Mouse (Mus musculus) liver, postnatal 0 days (tissue): ENCODE data around the gene Prdm10. TPM values are rescaled to one million over a fixed set of nuclear protein-coding genes. Genes with fewer than 3 reads are reported as not detected.
A peak's percentile ranks its signal among the peaks of the same experiment; 100 is the strongest.

ENCODE experiments used
- ATAC-seq: fragments of 200-750 bp; cut with Nextera tagmentation; 2 replicates; pipeline ENCODE4 v1.8.0; 2017; ENCODE audit warnings: mild to moderate bottlenecking, moderate library complexity
- DNase-seq: peaks from one replicate; pipeline ENCODE4 v3.0.0-alpha.2; 2016
- H3K27ac ChIP-seq: fragments of 300-500 bp; sonication (generic); 2 replicates; pipeline ENCODE4 v1.5.1; 2014; ENCODE audit warnings: antibody characterized with exemption, moderate library complexity, mild to moderate bottlenecking, low read depth
- H3K27me3 ChIP-seq: fragments of 300-500 bp; sonication (generic); 2 replicates; pipeline ENCODE4 v1.6.1; 2014; ENCODE audit warnings: low read length, control low read depth, mixed read lengths; ENCODE audit not compliant: insufficient read depth
- H3K36me3 ChIP-seq: fragments of 300-500 bp; sonication (generic); replicated peaks from 2 replicates; pipeline ENCODE4 v1.6.1; 2014; ENCODE audit warnings: mild to moderate bottlenecking, control low read depth, low read length, moderate library complexity, mixed read lengths; ENCODE audit not compliant: insufficient read depth
- H3K4me1 ChIP-seq: fragments of 300-500 bp; sonication (generic); 2 replicates; pipeline ENCODE4 v1.6.1; 2014; ENCODE audit warnings: antibody characterized with exemption, mild to moderate bottlenecking, control low read depth; ENCODE audit not compliant: insufficient read depth
- H3K4me2 ChIP-seq: fragments of 300-500 bp; sonication (generic); 2 replicates; pipeline ENCODE4 v1.6.1; 2014; ENCODE audit warnings: low read depth, mild to moderate bottlenecking, low read length, moderate library complexity, mixed read lengths
- H3K4me3 ChIP-seq: fragments of 300-500 bp; sonication (generic); 2 replicates; pipeline ENCODE4 v1.5.1; 2014; ENCODE audit warnings: low read depth, low read length
- H3K9ac ChIP-seq: fragments of 300-500 bp; sonication (generic); replicated peaks from 2 replicates; pipeline ENCODE4 v1.6.1; 2014; ENCODE audit warnings: mild to moderate bottlenecking, moderate library complexity
- H3K9me3 ChIP-seq: fragments of 300-500 bp; sonication (generic); 2 replicates; pipeline ENCODE4 v1.6.1; 2016; ENCODE audit warnings: mild to moderate bottlenecking, control low read depth, low read length, mixed read lengths
- CTCF ChIP-seq: sonication (generic); IDR thresholded peaks from 2 replicates; pipeline ENCODE4 v1.5.1; 2016; ENCODE audit warnings: antibody characterized with exemption, low read depth
- EP300 ChIP-seq: IDR thresholded peaks from 2 replicates; pipeline ENCODE4 v1.6.1; 2016; ENCODE audit warnings: antibody characterized with exemption, low read depth, mild to moderate bottlenecking
- WGBS: fragments of 180-500 bp; shearing (Covaris S2); extraction: QIAGEN DNeasy Blood & Tissue Kit; methylation state at CpG from one replicate; pipeline ENCODE4 v1.1.7; 2014; ENCODE audit not compliant: insufficient replicate concordance; 5-methylcytosine and 5-hydroxymethylcytosine counted together
- polyA plus RNA-seq: library from polyadenylated mRNA; unstranded; fragments of >200 nt; fragmentation: Nextera tagmentation; extraction: Ambion mirVana; gene quantifications from 2 replicates; pipeline ENCODE4 v1.2.1, GENCODE M21; 2015

Gene Prdm10
- polyA plus RNA-seq, 1 experiment from 2014 or later: 1.5 TPM

DNA sequence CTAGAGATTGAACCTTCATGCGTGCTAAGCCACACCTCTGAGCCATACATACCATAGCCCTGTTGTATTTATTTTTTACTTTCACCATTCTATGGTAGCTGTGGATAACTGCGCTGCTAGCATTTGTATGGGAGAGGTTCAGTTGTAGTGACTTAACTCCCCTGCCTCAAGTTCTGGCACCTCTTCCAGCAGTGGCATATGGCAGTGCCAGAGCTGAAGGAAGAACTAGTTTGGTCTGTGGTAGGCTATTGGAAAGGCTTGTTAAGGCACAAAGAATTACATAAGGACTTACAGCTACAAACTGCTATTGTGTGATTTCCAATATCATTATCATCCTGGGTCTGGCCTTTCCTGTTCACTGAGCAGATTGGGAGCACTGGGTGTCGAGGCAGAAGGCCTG lies 16.0 kb downstream of the Prdm10 start:
- no peak overlapping the region for H3K4me2 ChIP-seq
- no peaks in the 10 kb centered on the region for H3K36me3 ChIP-seq
- no peak overlapping the region for H3K9ac ChIP-seq
- H3K27ac ChIP-seq: no peak overlapping the region
- TF ChIP-seq CTCF: no peak
- no peak for TF ChIP-seq EP300
- WGBS: 88% methylated on average over 3 of the region's 3 CpGs
- H3K4me3 ChIP-seq: no peak overlapping the region
- DNase-seq (no peak), ATAC-seq (no peak)
- peaks cover 19% of the 10 kb centered on the region for H3K4me1 ChIP-seq
- H3K27me3 ChIP-seq: no peaks in the 10 kb centered on the region
- no peaks in the 10 kb centered on the region for H3K9me3 ChIP-seq

DNA sequence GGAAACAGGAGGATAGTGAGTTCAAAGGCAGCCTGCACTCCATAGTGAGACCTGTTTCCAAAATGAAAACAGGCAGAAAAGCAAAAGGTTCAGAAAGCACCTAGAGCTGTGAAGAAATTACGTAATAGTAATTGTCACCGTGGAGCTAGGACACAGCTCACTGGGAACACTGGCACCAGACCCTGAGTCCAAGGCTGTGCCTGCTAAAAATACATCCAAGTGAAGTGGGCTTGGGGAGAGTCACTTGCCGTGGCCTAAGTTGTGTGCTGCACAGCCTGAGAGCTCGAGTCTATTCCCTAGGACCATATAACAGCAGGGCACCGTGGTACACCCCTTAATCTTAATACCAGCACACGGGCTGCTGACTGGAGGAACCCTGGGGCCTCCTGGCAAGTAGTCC lies 18.4 kb downstream of the Prdm10 start:
- ATAC-seq (no peak), DNase-seq (no peak)
- no peaks in the 10 kb centered on the region for H3K36me3 ChIP-seq
- no peaks in the 10 kb centered on the region for H3K9me3 ChIP-seq
- no peak overlapping the region for H3K4me2 ChIP-seq
- WGBS: 71% methylated on average over 6 of the region's 6 CpGs
- no peak overlapping the region for H3K4me3 ChIP-seq
- H3K27me3 ChIP-seq: no peaks in the 10 kb centered on the region
- TF ChIP-seq CTCF (no peak), EP300 (no peak)
- H3K4me1 ChIP-seq: peaks cover 23% of the 10 kb centered on the region
- H3K9ac ChIP-seq: no peak overlapping the region
- H3K27ac ChIP-seq: no peak overlapping the region

DNA sequence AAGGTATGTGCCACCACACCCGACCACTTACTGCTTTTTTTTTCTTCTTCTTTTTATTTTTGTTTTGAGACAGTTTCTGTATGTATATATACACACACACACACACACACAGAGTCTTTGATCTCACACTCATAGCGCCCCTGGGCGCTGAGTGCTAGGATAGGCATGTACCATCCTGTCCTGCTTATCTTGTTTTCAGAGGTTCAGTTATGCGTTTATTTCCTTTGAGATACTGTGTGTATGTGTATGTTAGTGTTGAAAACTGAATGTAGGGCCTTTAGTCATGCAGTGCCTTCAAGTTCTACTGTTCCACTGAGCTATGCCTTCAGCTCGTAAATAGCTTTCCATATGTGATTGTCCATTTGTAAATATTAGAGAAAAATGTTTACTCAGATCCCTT lies 20.2 kb downstream of the Prdm10 start:
- no peak overlapping the region for H3K4me3 ChIP-seq
- peaks cover 18% of the 10 kb centered on the region for H3K4me1 ChIP-seq
- no peaks in the 10 kb centered on the region for H3K36me3 ChIP-seq
- H3K4me2 ChIP-seq: no peak overlapping the region
- no peak overlapping the region for H3K9ac ChIP-seq
- no peaks in the 10 kb centered on the region for H3K27me3 ChIP-seq
- WGBS: 47% methylated on average over 5 of the region's 5 CpGs
- DNase-seq (no peak), ATAC-seq (no peak; the same call in 1 of the 2 replicates)
- H3K27ac ChIP-seq: peak overlapping the region; percentile 97
- TF ChIP-seq CTCF (no peak), EP300 (no peak)
- no peaks in the 10 kb centered on the region for H3K9me3 ChIP-seq

DNA sequence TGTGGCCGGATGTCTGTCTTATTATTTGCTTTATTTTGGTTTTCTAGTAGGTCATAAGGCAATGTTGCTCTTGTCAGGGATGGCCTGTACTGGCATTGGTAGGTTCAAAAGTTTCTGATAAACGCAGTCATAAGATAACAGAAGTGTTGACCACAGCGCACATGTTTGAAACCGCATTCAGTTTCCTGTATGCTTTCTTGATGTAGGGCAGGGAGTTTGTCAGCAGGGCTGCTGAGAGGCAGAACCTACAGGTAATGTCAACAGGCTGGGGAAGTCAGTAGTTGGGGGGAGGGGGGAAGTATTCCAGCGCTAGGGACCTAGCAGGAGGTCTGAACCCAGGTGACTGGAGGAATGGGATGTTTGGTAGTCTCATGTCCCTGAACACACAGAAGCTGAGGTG lies 20.8 kb downstream of the Prdm10 start:
- H3K36me3 ChIP-seq: no peaks in the 10 kb centered on the region
- peaks cover 18% of the 10 kb centered on the region for H3K4me1 ChIP-seq
- H3K27ac ChIP-seq: peak overlapping the region; percentile 97
- DNase-seq: peak; percentile 35
- WGBS: 7% methylated on average over 5 of the region's 5 CpGs
- no peaks in the 10 kb centered on the region for H3K27me3 ChIP-seq
- TF ChIP-seq CTCF: no peak
- TF ChIP-seq EP300: no peak
- peak; percentile 81 for ATAC-seq
- H3K9me3 ChIP-seq: no peaks in the 10 kb centered on the region
- peak overlapping the region; percentile 34; the same call in 1 of the 2 replicates for H3K9ac ChIP-seq
- no peak overlapping the region for H3K4me3 ChIP-seq
- H3K4me2 ChIP-seq: peak overlapping the region; percentile 35

DNA sequence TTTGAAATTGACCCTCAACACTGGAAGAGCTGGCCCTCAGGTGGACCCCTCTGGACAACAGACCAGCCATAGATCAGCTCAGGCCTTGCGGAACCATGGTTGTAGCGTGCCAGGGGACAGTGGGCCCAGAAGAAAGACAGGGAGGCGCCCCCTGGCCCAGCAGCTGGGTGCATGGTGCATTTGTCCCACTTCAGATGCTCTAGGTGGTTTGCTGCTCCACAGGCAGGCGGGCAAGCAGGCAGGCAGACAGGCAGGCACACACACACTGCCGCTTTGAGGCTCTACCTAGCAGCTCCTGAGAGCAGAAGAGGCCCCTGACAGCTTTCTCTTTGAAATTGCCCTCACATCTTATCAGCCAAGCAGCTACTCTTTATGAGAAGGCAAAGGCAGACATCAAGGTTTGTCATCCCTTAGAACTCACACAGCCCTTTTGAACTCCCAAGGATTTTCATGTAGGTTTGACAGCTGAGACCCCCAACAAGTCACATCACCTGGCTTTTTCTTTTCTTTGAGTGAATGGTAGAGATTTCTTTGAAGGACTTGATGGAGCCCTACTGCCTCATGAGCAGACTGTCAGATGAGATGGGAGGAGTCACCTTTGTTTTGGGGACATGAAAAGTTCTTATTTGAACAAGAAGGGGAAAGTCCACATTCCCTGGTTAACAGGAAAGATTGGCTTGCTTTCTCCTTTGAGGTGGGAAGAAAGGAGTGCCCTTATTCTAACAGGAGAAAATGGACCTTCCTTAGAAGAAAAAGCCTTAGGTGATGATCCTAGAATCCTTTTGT lies 21.4 kb downstream of the Prdm10 start:
- H3K9me3 ChIP-seq: no peaks in the 10 kb centered on the region
- H3K4me1 ChIP-seq: peaks cover 18% of the 10 kb centered on the region
- peak overlapping the region; percentile 42 for H3K4me2 ChIP-seq
- WGBS: 57% methylated on average over 5 of the region's 5 CpGs
- H3K9ac ChIP-seq: peak overlapping the region; percentile 9; the same call in 1 of the 2 replicates
- no peaks in the 10 kb centered on the region for H3K27me3 ChIP-seq
- H3K36me3 ChIP-seq: no peaks in the 10 kb centered on the region
- ATAC-seq (peak; percentile 79), DNase-seq (no peak)
- peak overlapping the region; percentile 97 for H3K27ac ChIP-seq
- no peak for TF ChIP-seq CTCF
- H3K4me3 ChIP-seq: no peak overlapping the region

DNA sequence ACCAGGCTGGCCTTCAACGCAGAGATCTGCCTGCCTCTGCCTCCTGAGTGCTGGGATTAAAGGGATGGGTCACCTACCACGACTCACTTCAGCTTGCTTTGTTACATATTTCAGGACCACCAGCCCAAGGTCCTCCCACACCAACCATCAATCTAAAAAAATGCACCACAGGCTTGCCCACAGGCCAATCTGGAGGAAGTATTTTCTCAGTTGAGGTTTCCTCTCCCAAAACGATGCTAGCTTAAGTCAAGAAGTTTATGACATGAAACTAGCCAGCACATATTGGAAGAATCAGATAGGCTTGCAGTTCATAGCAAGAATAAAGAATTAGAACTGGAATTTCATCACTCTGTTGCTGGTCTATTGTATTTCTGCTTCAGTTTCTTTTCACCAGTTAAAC lies 24.0 kb downstream of the Prdm10 start:
- H3K27me3 ChIP-seq: no peaks in the 10 kb centered on the region
- H3K4me3 ChIP-seq: no peak overlapping the region
- H3K9me3 ChIP-seq: no peaks in the 10 kb centered on the region
- no peak for DNase-seq
- no peak overlapping the region for H3K27ac ChIP-seq
- TF ChIP-seq EP300 (no peak), CTCF (no peak)
- no peak for ATAC-seq
- H3K36me3 ChIP-seq: no peaks in the 10 kb centered on the region
- no peak overlapping the region for H3K4me2 ChIP-seq
- H3K9ac ChIP-seq: no peak overlapping the region
- peaks cover 18% of the 10 kb centered on the region for H3K4me1 ChIP-seq
- WGBS: 40% methylated on average over 3 of the region's 3 CpGs
